Comparison of ENCODE assay signal across 14 mouse cellular contexts in genomic region chr10:41908899-41909298, GRCm38 (mm10).
DNase-seq lines count a peak whose midpoint lies in the region; ATAC-seq and TF ChIP-seq lines count a peak whose summit lies in the region.
"Had no signal": no experiment of that assay in that cellular context is flagged by ENCODE, and none has a peak within 500 bp of the region (broad histone marks: within the 10 kb centered on the region; RNA-seq: fewer than 3 reads in every experiment).

No protein-coding gene starts in this region.

- WGBS in midbrain, embryonic 14.5 days, result 57% methylated on average over 6 of the region's 6 CpGs
- 52% methylated on average over 6 of the region's 6 CpGs for WGBS in midbrain, embryonic 15.5 days
- 32% methylated on average over 6 of the region's 6 CpGs for WGBS in forebrain, embryonic 15.5 days
- WGBS in hindbrain, postnatal 0 days, result 41% methylated on average over 6 of the region's 6 CpGs

- H3K4me3 ChIP-seq in midbrain, embryonic 14.5 days (replicated peaks; ENCODE audit: low read depth, low read length), result no peak overlapping the region
- no peak overlapping the region for H3K4me3 ChIP-seq in midbrain, embryonic 15.5 days
- H3K4me3 ChIP-seq in forebrain, embryonic 15.5 days, result no peak overlapping the region
- H3K4me3 ChIP-seq in hindbrain, postnatal 0 days (ENCODE audit: low read length), result no peak overlapping the region
- H3K4me3 ChIP-seq: lung, embryonic 15.5 days had no signal

- H3K4me2 ChIP-seq in midbrain, embryonic 14.5 days (ENCODE audit: low read length), result no peak overlapping the region
- no peak overlapping the region for H3K4me2 ChIP-seq in midbrain, embryonic 15.5 days
- H3K4me2 ChIP-seq in forebrain, embryonic 15.5 days (replicated peaks), result no peak overlapping the region
- H3K4me2 ChIP-seq in hindbrain, postnatal 0 days (ENCODE audit: low read depth, low read length), result no peak overlapping the region
- H3K4me2 ChIP-seq: heart, embryonic 11.5 days; lung, embryonic 15.5 days had no signal

- H3K27me3 ChIP-seq in midbrain, embryonic 14.5 days (ENCODE audit: control insufficient read depth, insufficient read depth, low read length), result no peaks in the 10 kb centered on the region
- no peaks in the 10 kb centered on the region for H3K27me3 ChIP-seq in midbrain, embryonic 15.5 days (replicated peaks)
- no peaks in the 10 kb centered on the region for H3K27me3 ChIP-seq in forebrain, embryonic 15.5 days
- no peaks in the 10 kb centered on the region for H3K27me3 ChIP-seq in hindbrain, postnatal 0 days (ENCODE audit: insufficient read depth, low read length)
- H3K27me3 ChIP-seq in splenic B cell, adult 2 months (ENCODE audit: control insufficient read depth, insufficient read depth, low read length, poor library complexity, severe bottlenecking), result no peaks in the 10 kb centered on the region
- H3K27me3 ChIP-seq: lung, embryonic 15.5 days had no signal

- H3K9me3 ChIP-seq in midbrain, embryonic 14.5 days (ENCODE audit: control insufficient read depth, low read length), result no peaks in the 10 kb centered on the region
- no peaks in the 10 kb centered on the region for H3K9me3 ChIP-seq in midbrain, embryonic 15.5 days
- no peaks in the 10 kb centered on the region for H3K9me3 ChIP-seq in forebrain, embryonic 15.5 days
- no peaks in the 10 kb centered on the region for H3K9me3 ChIP-seq in hindbrain, postnatal 0 days (ENCODE audit: low read length)
- H3K9me3 ChIP-seq: lung, embryonic 15.5 days had no signal

- peak overlapping the region; percentile 37; the same call in 1 of the 2 replicates for H3K27ac ChIP-seq in midbrain, embryonic 14.5 days (replicated peaks; ENCODE audit: low read depth, low read length)
- H3K27ac ChIP-seq in midbrain, embryonic 15.5 days, result no peak overlapping the region
- H3K27ac ChIP-seq in forebrain, embryonic 15.5 days (replicated peaks), result peak overlapping the region; percentile 38; the same call in 1 of the 2 replicates
- peak overlapping the region; percentile 51 for H3K27ac ChIP-seq in hindbrain, postnatal 0 days
- H3K27ac ChIP-seq: lung, embryonic 15.5 days had no signal

- TF ChIP-seq CTCF in hindbrain, postnatal 0 days (IDR thresholded peaks at IDR 0.05; ENCODE audit: low read depth), result peak; percentile 3; the same call in 1 of the 2 replicates

- H3K4me1 ChIP-seq in midbrain, embryonic 14.5 days (ENCODE audit: control insufficient read depth, insufficient read depth, low read length), result no peaks in the 10 kb centered on the region
- H3K4me1 ChIP-seq in midbrain, embryonic 15.5 days, result peaks cover 5% of the 10 kb centered on the region; the same call in 1 of the 2 replicates
- peaks cover 28% of the 10 kb centered on the region for H3K4me1 ChIP-seq in forebrain, embryonic 15.5 days
- H3K4me1 ChIP-seq in hindbrain, postnatal 0 days (ENCODE audit: insufficient read depth, low read length), result peaks cover 6% of the 10 kb centered on the region; the same call in 1 of the 2 replicates
- H3K4me1 ChIP-seq: lung, embryonic 15.5 days had no signal

- peaks cover 40% of the 10 kb centered on the region for H3K36me3 ChIP-seq in midbrain, embryonic 14.5 days (ENCODE audit: control insufficient read depth, insufficient read depth, low read length)
- no peaks in the 10 kb centered on the region; the same call in 1 of the 2 replicates for H3K36me3 ChIP-seq in midbrain, embryonic 15.5 days (replicated peaks)
- H3K36me3 ChIP-seq in forebrain, embryonic 15.5 days, result peaks cover 27% of the 10 kb centered on the region
- peaks cover 29% of the 10 kb centered on the region for H3K36me3 ChIP-seq in hindbrain, postnatal 0 days (ENCODE audit: insufficient read depth, low read length)
- peaks cover 17% of the 10 kb centered on the region for H3K36me3 ChIP-seq in splenic B cell, adult 2 months (ENCODE audit: control insufficient read depth, insufficient read depth, low read length, poor library complexity, severe bottlenecking)

- no peak overlapping the region for H3K9ac ChIP-seq in midbrain, embryonic 14.5 days (replicated peaks; ENCODE audit: low read length)
- no peak overlapping the region for H3K9ac ChIP-seq in midbrain, embryonic 15.5 days
- H3K9ac ChIP-seq in forebrain, embryonic 15.5 days (replicated peaks), result no peak overlapping the region
- no peak overlapping the region for H3K9ac ChIP-seq in hindbrain, postnatal 0 days (replicated peaks; ENCODE audit: low read length)
- H3K9ac ChIP-seq: lung, embryonic 15.5 days had no signal

- peak; percentile 22 for DNase-seq in midbrain, embryonic 14.5 days
- peak; percentile 47 for DNase-seq in hindbrain, postnatal 0 days (ENCODE audit: low spot score)
- peak; percentile 27 for DNase-seq in splenic B cell, adult 2 months (ENCODE audit: low read depth, low spot score)
- DNase-seq in gastrocnemius, adult 8-10 months (ENCODE audit: low spot score in 2 of 2), result no peak
- DNase-seq in MN1 (ENCODE audit: low spot score), result no peak
- DNase-seq: cerebellum, adult 18-20 months; embryo, embryonic 11 days; gastrocnemius, postnatal 10 days; kidney, adult 8-10 months; liver had no signal

- ATAC-seq in midbrain, embryonic 14.5 days (ENCODE audit: low FRiP score, low TSS enrichment), result no peak
- ATAC-seq in midbrain, embryonic 15.5 days (replicated peaks), result no peak
- peak; percentile 62 for ATAC-seq in forebrain, embryonic 15.5 days (replicated peaks)
- peak; percentile 75 for ATAC-seq in hindbrain, postnatal 0 days

Comparison
In these comparisons a context has a peak if more than half of its experiments do, and no peak if none do; other contexts are left out.
1. ATAC-seq: peak in forebrain, embryonic 15.5 days (single experiment) and hindbrain, postnatal 0 days (single experiment); none in midbrain, embryonic 14.5 days (single experiment) and midbrain, embryonic 15.5 days (single experiment).
2. DNase-seq: peak in midbrain, embryonic 14.5 days (single experiment), hindbrain, postnatal 0 days (single experiment) and splenic B cell, adult 2 months (single experiment); none in gastrocnemius, adult 8-10 months (0 of 2) and MN1 (single experiment).